Mouse (Mus musculus) left cerebral cortex, postnatal 25 days (tissue): ENCODE data around the gene Spr. TPM values are rescaled to one million over a fixed set of nuclear protein-coding genes. Genes with fewer than 3 reads are reported as not detected.
"Not testable (repeated sequence)": the region's sequence is repeated elsewhere in the genome, so short reads cannot be mapped to it uniquely, and the experiment has no call there.

Experiments
- DNase-seq, 2 experiments: peaks; one replicate each; pipeline ENCODE4 v3.0.0; 2022; ENCODE audit warnings: low spot score in 2 of 2, mixed read lengths in 1 of 2
- intact Hi-C: fragments of 180-260 bp; cut with DNase I; formaldehyde crosslinking; loops from one replicate; pipeline ENCODE4 v1.15.1; 2025
- total RNA-seq, 2 experiments: library from RNA; stranded (reverse); gene quantifications; 2 replicates each; pipeline ENCODE4 v1.2.3; 2021

Gene Spr
- total RNA-seq, 2 experiments from 2014 or later, result 36.9 to 38.2 TPM

DNA sequence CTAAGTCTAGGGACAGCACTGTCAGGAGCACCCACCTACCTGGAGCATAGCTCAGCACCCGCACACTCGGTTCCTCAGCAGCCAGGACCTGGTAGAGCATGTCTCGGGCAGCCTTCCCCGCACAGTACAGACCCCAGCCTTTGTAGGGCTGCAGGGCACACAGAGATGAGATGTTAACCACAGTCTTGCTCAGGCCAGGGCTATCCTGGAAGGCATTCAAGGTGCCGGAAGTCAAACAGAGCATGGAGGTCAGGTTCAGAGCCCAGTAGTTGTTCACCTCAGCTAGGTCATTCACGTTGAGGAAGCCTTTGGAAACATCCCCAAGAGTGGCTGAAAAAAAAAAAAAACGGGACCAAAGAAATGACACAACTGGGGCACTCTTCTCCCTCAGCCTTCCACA is 782 bp downstream of the Spr start:
- intact Hi-C loops, DNase-seq: not testable (repeated sequence)

DNA sequence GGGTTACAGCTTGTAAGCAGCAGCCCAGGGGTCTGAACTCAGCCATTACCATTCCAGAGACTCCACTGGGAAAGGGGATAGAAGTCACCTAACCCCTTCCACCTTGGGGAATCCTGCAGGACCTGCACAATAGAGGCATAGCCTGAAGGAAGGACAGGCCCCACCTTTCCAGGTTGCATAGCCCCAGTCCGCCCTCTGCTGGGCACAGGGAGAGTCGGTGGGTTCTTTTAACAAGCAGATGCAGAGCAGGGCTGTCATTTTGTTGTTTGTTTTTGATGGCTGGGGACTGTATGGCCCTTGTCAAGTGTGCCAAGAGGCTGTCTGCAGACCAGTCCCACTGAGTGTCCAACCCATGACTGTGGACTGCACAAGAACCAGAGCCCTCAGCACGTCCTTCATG is 4.8 kb downstream of the Spr start:
- peak; percentile 43 to 50 for DNase-seq

DNA sequence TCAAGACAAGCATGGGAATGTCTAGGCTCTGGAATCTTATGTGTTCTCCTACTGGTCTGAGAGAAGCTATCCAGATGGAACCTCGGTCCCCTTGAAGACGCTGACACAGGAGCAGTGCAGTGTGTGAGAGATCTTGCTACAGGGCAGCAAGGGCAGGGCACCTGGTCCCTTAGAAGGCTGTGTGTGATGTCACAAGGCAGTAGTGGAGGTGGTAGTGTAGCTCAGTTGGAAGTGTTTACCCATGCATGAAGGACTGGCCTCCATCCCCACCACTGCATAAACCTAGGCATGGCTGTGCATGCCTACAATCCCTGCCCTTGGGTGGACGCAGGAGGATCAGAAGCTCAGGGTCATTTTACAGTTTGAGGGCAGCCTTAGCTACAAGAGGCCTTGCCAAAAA is 5.3 kb downstream of the Spr start:
- intact Hi-C loops, result loop anchor here (1.0 to 5.0 kb wide), 2 partner anchors 95 to 1055 kb away; no protein-coding TSS in a partner anchor
- not testable (repeated sequence) for DNase-seq

More for the DNA sequence above, 4.8 kb downstream of the Spr start:
- intact Hi-C loops, result loop anchor here (1.0 to 5.0 kb wide), 2 partner anchors 95 to 1055 kb away; no protein-coding TSS in a partner anchor

DNA sequence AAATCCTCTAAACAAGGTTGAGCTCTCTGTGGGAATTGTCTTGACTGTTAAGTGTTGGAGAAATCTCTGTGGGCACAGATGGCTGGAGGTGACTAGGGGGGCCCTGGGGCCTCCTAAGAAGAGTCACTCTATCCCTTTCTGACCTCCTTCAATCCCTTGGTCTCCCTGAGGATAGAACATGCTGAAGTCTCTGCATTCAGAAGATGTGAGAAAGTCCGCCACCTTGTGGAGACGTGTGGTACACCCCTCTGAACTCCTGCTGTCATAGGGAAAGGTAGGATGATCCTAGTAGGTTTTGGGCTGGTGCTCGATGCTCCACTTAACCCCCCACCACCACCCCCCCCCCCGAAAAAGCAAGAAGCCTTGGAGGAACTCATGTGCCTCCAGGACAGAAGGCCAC is 5.9 kb downstream of the Spr start:
- intact Hi-C loops, result loop anchor here (1.0 to 5.0 kb wide), 3 partner anchors 94 to 1054 kb away; no protein-coding TSS in a partner anchor
- DNase-seq, result peak; percentile 69 to 80

DNA sequence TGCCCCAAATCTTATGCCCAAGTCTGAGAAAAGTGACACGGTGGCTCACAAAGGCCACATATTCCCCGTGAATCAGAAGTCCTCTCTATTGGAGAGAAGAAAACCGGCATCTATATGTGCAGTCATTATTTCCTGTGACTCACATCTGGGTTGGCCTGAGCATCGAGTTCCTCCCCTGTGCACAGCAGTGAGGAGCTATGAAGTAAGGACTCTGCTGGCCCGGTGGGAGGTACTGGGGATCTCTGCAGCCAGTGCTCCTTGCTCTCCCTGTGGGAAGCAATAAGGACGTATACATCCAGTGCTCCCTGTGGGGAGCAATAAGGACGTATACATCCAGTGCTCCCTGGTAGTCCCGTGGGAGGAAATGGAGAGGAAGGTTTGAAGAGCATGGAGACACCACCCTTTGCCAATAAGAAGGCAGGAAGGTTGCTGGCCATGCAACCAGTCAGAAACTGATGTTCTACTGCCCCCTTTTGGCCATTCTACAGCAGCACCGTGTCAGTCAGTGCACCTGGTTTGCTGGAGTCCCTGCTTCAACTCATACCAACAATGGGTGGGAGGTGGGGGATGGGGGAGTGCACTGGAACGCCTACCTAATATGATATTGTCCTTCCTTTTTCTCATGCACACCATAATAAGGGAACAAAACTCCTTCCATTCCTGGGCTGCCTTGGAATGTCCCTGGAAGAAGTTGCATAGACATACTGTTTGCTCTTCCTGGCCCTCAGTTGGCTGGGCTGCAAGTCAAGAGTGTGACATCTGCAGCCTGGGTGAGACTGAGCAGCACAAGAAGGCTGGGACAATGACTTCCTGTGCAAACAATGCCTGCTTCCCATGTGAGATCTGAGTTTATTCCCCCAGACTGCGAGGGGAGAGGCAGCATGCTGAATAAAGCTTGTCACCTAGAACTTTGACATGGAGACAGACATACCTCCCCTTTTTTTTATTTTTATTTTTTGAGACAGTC is 19.7 kb downstream of the Spr start:
- DNase-seq, result peak; percentile 51 to 74
- intact Hi-C loops, result loop anchor here (2.0 kb wide), 1 partner anchor 81 kb away; no protein-coding TSS in a partner anchor

DNA sequence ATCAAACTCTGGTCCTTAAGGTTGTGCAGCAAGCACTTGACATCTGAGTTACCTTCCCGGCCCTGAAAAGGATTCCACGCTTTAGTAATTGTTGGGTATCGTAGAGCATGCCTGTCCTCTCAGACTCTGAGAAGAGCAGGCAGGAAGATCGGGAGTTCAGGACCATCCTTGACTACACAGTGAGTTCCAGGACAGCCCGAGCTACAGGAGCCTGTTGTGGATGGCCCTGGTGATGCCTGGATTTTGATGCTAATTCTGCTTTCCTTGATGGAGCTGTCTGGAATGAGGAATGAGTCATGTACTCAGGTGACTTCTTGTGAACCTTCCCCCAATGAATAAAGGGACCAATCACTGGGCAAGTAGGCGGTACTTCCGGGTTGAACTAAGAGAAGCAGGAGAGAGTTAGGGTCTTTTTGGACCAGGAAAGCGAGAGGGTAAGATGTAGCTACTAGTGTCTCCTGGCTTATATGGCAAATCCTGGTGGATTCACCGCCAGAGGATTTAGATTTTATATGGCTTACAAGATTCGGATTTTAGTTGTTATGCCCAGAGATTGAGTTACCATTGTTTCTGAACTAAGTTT is 32.4 kb downstream of the Spr start:
- DNase-seq, result no peak
- intact Hi-C loops, result no loop called here

DNA sequence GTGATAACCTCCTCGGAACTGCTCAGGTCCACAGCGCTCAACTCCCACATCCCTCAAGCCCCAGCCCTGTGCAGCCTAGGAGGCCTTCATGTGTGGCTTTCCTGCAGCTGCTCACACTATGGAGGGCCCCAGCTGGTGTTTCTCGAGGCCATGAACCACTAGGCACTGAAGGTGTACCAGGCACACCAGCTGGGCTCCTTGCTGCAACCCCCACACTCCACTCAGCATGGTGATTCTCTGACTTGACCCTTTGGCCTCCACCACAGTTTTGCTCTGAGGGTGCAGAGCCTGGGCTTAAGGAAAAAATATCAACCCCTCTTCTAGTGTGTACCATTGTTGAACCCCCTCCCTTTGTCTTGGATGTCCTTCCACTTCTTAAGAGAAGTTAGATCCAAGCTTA is 34.2 kb downstream of the Spr start:
- DNase-seq, result no peak
- intact Hi-C loops, result no loop called here

DNA sequence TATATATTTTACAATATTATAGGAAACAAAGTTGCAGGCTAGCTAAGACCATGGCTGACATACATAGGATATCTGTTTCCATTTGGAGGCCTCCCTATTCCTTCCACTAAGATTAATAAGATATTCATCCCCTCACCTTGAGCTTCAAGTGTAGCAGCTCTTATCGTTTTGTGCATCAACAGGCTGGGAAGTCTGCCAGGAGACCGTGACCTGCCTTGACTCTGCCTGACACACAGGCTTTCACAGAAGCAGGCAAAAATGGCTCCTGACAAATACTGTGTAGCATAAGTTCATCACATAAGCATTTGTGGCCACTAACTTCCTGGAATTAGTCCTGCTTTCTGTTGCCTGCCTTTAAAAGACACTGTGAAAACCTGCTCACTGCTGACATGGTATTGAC is 41.1 kb downstream of the Spr start:
- intact Hi-C loops, result no loop called here
- no peak for DNase-seq

DNA sequence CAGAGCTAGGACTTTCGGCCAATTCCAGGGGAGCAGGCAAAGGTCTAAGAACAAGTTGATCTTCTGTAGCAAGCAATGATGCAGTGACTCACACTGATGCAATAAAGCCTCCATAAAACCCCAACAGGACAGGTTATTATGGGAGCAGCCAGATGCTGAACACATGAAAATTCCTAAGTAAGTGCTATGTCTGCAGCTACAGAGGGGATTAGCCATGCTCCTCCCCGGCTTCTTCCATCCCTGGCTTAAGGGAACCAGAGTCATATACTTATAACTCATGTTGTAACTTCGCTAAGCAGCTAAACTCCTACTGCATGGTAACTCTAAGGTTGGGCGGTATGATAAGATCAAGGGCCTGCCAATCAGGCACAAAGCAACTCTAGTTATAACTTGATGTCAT is 50.1 kb downstream of the Spr start:
- no peak for DNase-seq
- intact Hi-C loops, result no loop called here

DNA sequence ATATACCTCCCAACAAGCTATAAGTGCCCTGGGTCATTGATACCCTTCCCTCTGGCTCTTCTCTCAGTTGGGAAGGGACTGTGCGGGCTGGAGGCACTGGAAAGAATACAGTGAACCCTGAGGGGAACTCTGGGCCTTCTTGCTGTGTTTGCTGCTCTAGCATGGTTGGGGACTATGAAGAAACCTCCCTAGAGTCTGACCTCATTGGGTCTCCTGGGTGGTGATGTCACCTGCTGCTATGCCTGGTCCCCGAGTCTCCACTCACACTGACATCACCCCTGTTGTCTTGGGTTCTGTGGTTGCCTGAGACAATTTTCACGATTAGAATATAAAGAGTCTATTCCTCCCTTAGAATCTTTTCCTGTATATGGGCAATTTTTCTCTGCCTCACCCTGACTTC is 50.9 kb downstream of the Spr start:
- no peak for DNase-seq
- intact Hi-C loops, result no loop called here

Other genes with a start within 250 kb of the Spr start
- gene Exoc6b, start 68.3 kb downstream of the Spr start, total RNA-seq, result 10 to 100 TPM; 81.3 to 85.1 TPM
- 10 to 100 TPM; 33.6 to 33.7 TPM for gene Emx1, start 49.7 kb upstream of the Spr start, total RNA-seq
- gene Sfxn5, start 195.7 kb upstream of the Spr start, total RNA-seq, result 100 to 1,000 TPM; 165 TPM
- 10 to 100 TPM; 65.7 to 66.8 TPM for gene Rab11fip5, start 236.9 kb upstream of the Spr start, total RNA-seq